Mouse (Mus musculus) cortical plate, adult 2 months (tissue): ENCODE results near the gene Ccdc146.

Experiments
- CTCF ChIP-seq: fragments of 200-500 bp; IDR thresholded peaks from 2 replicates; pipeline ENCODE4 v1.5.1; 2011; ENCODE audit warnings: mild to moderate bottlenecking, control low read depth, low read length; ENCODE audit not compliant: insufficient read depth; ENCODE audit errors: extremely low read depth
- POLR2A ChIP-seq: fragments of 200-500 bp; IDR thresholded peaks from 2 replicates; pipeline ENCODE4 v1.6.1; 2011; ENCODE audit warnings: mild to moderate bottlenecking, low read length, control low read depth; ENCODE audit not compliant: insufficient read depth; ENCODE audit errors: extremely low read depth

DNA sequence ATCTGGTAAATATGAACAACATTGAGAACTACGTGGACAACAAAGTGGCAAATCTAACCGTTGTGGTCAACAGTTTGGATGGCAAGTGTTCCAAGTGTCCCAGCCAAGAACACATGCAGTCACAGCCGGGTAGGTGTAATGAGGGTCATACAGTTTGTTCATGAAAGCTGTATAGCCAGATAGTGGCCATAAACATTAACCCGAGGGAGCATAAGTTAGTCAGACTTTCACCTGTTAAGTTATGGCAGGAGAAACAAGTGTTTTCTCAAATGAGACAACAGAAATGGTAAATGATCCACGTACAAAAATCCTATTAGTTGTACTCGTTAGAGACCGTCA, 51.3 kb downstream of the Ccdc146 start:
- TF ChIP-seq CTCF (no peak), POLR2A (no peak)
